Mouse (Mus musculus) kidney, embryonic 14.5 days (tissue): ENCODE measurements around the gene Pde4b. TPM values are rescaled to one million over a fixed set of nuclear protein-coding genes. Genes with fewer than 3 reads are reported as not detected.

ENCODE experiments used
- ATAC-seq: fragments of 200-750 bp; cut with Nextera tagmentation; 2 replicates; pipeline ENCODE4 v1.8.0; 2017; ENCODE audit warnings: moderate number of reproducible peaks, mild to moderate bottlenecking, moderate TSS enrichment, moderate library complexity; ENCODE audit not compliant: low FRiP score, low TSS enrichment
- H3K27ac ChIP-seq: fragments of 300-500 bp; sonication (generic); 2 replicates; pipeline ENCODE4 v1.5.1; 2014; ENCODE audit warnings: low read depth, mild to moderate bottlenecking, low read length, moderate library complexity, mixed read lengths
- H3K27me3 ChIP-seq: fragments of 300-500 bp; sonication (generic); 2 replicates; pipeline ENCODE4 v1.6.1; 2014; ENCODE audit warnings: mild to moderate bottlenecking, low read length; ENCODE audit not compliant: control insufficient read depth, insufficient read depth
- H3K36me3 ChIP-seq: fragments of 300-500 bp; sonication (generic); 2 replicates; pipeline ENCODE4 v1.6.1; 2014; ENCODE audit warnings: low read length, mixed read lengths; ENCODE audit not compliant: control insufficient read depth, insufficient read depth
- H3K4me1 ChIP-seq: fragments of 300-500 bp; sonication (generic); 2 replicates; pipeline ENCODE4 v1.6.1; 2014; ENCODE audit warnings: low read length, mixed read lengths; ENCODE audit not compliant: control insufficient read depth, insufficient read depth
- H3K4me2 ChIP-seq: fragments of 300-500 bp; sonication (generic); replicated peaks from 2 replicates; pipeline ENCODE4 v1.6.1; 2014; ENCODE audit warnings: low read depth, mild to moderate bottlenecking, low read length
- H3K4me3 ChIP-seq: fragments of 300-500 bp; sonication (generic); 2 replicates; pipeline ENCODE4 v1.5.1; 2014; ENCODE audit warnings: mild to moderate bottlenecking, low read length
- H3K9ac ChIP-seq: fragments of 300-500 bp; sonication (generic); 2 replicates; pipeline ENCODE4 v1.6.1; 2014; ENCODE audit warnings: low read depth, mild to moderate bottlenecking, low read length, moderate library complexity
- H3K9me3 ChIP-seq: fragments of 300-500 bp; sonication (generic); 2 replicates; pipeline ENCODE4 v1.6.1; 2016; ENCODE audit warnings: low read length; ENCODE audit not compliant: control insufficient read depth
- WGBS: fragments of 180-500 bp; shearing (Covaris S2); extraction: QIAGEN DNeasy Blood & Tissue Kit; methylation state at CpG from one replicate; pipeline ENCODE4 v1.1.7; 2014; 5-methylcytosine and 5-hydroxymethylcytosine counted together
- polyA plus RNA-seq: library from polyadenylated mRNA; unstranded; fragments of >200 nt; fragmentation: Nextera tagmentation; extraction: Ambion mirVana; gene quantifications from 2 replicates; pipeline ENCODE4 v1.2.1, GENCODE M21; 2014

Gene Pde4b
- polyA plus RNA-seq, 1 experiment from 2014 or later, result 10.4 TPM

DNA sequence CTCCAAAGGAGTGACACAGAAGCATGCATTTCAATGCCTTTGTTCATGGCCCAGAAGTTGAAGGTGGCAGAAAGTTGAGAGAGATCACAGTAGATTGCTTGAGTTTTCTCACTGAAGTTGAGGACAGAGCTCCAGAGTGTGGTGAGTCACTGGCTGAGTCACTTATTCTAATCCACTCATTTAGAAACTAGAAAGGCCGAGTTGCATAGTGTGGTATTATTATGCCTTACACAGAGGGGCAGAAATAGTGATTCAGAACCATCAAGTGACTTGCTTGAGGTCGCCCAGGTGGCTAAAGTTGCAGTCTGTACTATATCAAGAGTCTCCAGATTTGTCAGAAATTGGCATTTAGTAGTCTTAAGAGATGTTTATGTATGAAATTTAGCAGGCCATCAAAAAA lies 306.3 kb downstream of the Pde4b start:
- H3K4me2 ChIP-seq, result no peak overlapping the region
- peaks cover 3% of the 10 kb centered on the region for H3K9me3 ChIP-seq
- no peaks in the 10 kb centered on the region for H3K27me3 ChIP-seq
- no peaks in the 10 kb centered on the region for H3K4me1 ChIP-seq
- no peak overlapping the region for H3K9ac ChIP-seq
- ATAC-seq, result no peak
- H3K36me3 ChIP-seq, result no peaks in the 10 kb centered on the region
- no peak overlapping the region for H3K4me3 ChIP-seq
- 75% methylated on average over 2 of the region's 2 CpGs for WGBS
- H3K27ac ChIP-seq, result no peak overlapping the region

DNA sequence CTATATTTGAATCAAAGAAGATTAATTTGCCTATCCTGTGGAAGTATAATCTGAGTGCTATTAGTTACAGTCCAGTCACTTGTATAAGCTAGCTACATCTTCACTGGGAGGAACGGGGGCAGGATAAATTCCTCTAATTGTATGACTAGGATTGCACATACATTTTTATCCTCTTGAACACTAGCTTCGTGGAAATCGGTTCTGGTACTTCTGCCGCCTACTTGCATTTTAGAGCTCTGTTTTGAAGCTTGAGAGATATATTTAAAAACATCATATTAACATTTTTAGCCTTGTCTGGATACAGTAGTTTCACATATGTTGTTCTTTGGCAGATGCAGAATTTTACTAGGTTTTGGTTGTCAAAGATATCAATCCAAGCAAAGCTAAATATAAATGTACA lies 310.0 kb downstream of the Pde4b start:
- H3K4me1 ChIP-seq, result no peaks in the 10 kb centered on the region
- H3K4me2 ChIP-seq, result no peak overlapping the region
- H3K9ac ChIP-seq, result no peak overlapping the region
- 93% methylated on average over 4 of the region's 4 CpGs for WGBS
- no peak for ATAC-seq
- H3K27me3 ChIP-seq, result no peaks in the 10 kb centered on the region
- no peaks in the 10 kb centered on the region for H3K36me3 ChIP-seq
- H3K27ac ChIP-seq, result no peak overlapping the region
- H3K4me3 ChIP-seq, result no peak overlapping the region
- H3K9me3 ChIP-seq, result peaks cover 3% of the 10 kb centered on the region

GRCm38 (mm10) chr4:102398512-102398911 lies 311.2 kb downstream of the Pde4b start:
- Histone ChIP-seq H3K36me3 (no peaks in the 10 kb centered on the region), H3K4me3 (no peak overlapping the region), H3K4me2 (no peak overlapping the region), H3K27ac (no peak overlapping the region), H3K9me3 (peaks cover 3% of the 10 kb centered on the region), H3K4me1 (no peaks in the 10 kb centered on the region), H3K27me3 (no peaks in the 10 kb centered on the region), H3K9ac (no peak overlapping the region)
- no peak for ATAC-seq
- 97% methylated on average over 1 of the region's 1 CpGs for WGBS

- no peak for ATAC-seq
- H3K4me1 ChIP-seq, result peaks cover 4% of the 10 kb centered on the region; the same call in 1 of the 2 replicates
- H3K4me2 ChIP-seq, result no peak overlapping the region
- no peaks in the 10 kb centered on the region for H3K36me3 ChIP-seq
- no peaks in the 10 kb centered on the region for H3K27me3 ChIP-seq
- H3K9me3 ChIP-seq, result no peaks in the 10 kb centered on the region
- no peak overlapping the region for H3K4me3 ChIP-seq
- H3K9ac ChIP-seq, result no peak overlapping the region
- no peak overlapping the region for H3K27ac ChIP-seq
- WGBS, result 50% methylated on average over 3 of the region's 3 CpGs
These were observed 319.5 kb downstream of the Pde4b start for GRCm38 (mm10) chr4:102406848-102407247.

GRCm38 (mm10) chr4:102408132-102408531 lies 320.8 kb downstream of the Pde4b start:
- no peak overlapping the region for H3K27ac ChIP-seq
- 34% methylated on average over 2 of the region's 2 CpGs for WGBS

GRCm38 (mm10) chr4:102408938-102409337 lies 321.6 kb downstream of the Pde4b start:
- Histone ChIP-seq H3K9ac (no peak overlapping the region), H3K27ac (no peak overlapping the region), H3K9me3 (no peaks in the 10 kb centered on the region), H3K27me3 (no peaks in the 10 kb centered on the region), H3K36me3 (no peaks in the 10 kb centered on the region), H3K4me3 (no peak overlapping the region), H3K4me2 (no peak overlapping the region), H3K4me1 (peaks cover 4% of the 10 kb centered on the region; the same call in 1 of the 2 replicates)
- 42% methylated on average over 4 of the region's 4 CpGs for WGBS
- ATAC-seq, result no peak

More at GRCm38 (mm10) chr4:102408132-102408531, 320.8 kb downstream of the Pde4b start:
- no peaks in the 10 kb centered on the region for H3K9me3 ChIP-seq
- no peak overlapping the region for H3K9ac ChIP-seq
- H3K36me3 ChIP-seq, result no peaks in the 10 kb centered on the region
- H3K4me3 ChIP-seq, result no peak overlapping the region
- ATAC-seq, result no peak
- H3K4me1 ChIP-seq, result peaks cover 4% of the 10 kb centered on the region; the same call in 1 of the 2 replicates
- H3K27me3 ChIP-seq, result no peaks in the 10 kb centered on the region
- H3K4me2 ChIP-seq, result no peak overlapping the region

DNA sequence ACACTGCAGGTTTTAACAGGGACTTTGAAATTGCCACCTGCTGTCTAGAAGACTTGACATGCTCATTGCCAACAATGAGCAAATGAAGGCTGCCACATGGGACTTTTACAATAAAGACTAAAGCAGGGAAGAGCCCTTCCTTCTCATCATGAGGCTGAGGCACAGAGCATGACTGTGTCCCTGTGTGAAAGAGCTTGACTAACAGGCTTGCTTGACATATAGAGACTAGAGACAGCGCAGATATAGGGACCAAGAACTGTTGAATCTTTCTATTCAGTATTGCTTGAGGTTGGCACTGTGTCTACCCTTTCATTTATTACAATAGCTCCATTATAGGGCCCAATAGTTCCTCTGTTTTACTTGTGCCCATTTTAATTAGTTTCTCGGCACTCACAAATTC lies 325.8 kb downstream of the Pde4b start:
- Histone ChIP-seq H3K9ac (no peak overlapping the region), H3K4me1 (peaks cover 4% of the 10 kb centered on the region; the same call in 1 of the 2 replicates), H3K4me2 (no peak overlapping the region), H3K9me3 (no peaks in the 10 kb centered on the region), H3K36me3 (no peaks in the 10 kb centered on the region), H3K27ac (no peak overlapping the region), H3K27me3 (no peaks in the 10 kb centered on the region), H3K4me3 (no peak overlapping the region)
- no peak for ATAC-seq
- 84% methylated on average over 2 of the region's 2 CpGs for WGBS

DNA sequence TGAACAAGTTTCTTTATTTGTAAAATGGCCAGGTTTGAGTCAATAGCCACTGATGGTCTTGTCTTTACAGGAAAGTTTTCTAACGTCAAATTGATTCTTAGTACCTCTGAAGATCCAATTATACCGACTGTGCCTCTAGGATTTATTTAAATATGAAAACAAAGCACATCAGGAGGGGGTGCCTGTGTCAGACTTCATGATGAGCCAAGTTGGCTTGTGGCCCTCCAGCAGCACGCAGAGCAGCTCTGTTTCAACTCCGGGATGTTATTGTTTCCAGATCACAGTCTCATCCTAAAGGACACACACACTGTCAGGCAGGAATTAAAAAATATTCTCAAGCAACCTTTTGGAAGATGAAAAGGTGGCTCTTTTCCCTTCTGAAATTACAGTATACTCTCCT lies 326.5 kb downstream of the Pde4b start:
- Histone ChIP-seq H3K27ac (no peak overlapping the region), H3K4me2 (no peak overlapping the region), H3K36me3 (no peaks in the 10 kb centered on the region), H3K27me3 (no peaks in the 10 kb centered on the region), H3K4me3 (no peak overlapping the region), H3K9ac (no peak overlapping the region), H3K9me3 (no peaks in the 10 kb centered on the region), H3K4me1 (peaks cover 2% of the 10 kb centered on the region; the same call in 1 of the 2 replicates)
- WGBS, result 65% methylated on average over 4 of the region's 4 CpGs
- no peak for ATAC-seq

GRCm38 (mm10) chr4:102414610-102415009 lies 327.3 kb downstream of the Pde4b start:
- ATAC-seq, result no peak
- no peaks in the 10 kb centered on the region for H3K9me3 ChIP-seq
- H3K4me2 ChIP-seq, result no peak overlapping the region
- 78% methylated on average over 4 of the region's 4 CpGs for WGBS
- H3K4me1 ChIP-seq, result no peaks in the 10 kb centered on the region
- H3K27ac ChIP-seq, result no peak overlapping the region
- no peak overlapping the region for H3K9ac ChIP-seq
- H3K4me3 ChIP-seq, result no peak overlapping the region
- no peaks in the 10 kb centered on the region for H3K27me3 ChIP-seq
- H3K36me3 ChIP-seq, result no peaks in the 10 kb centered on the region
